Mouse (Mus musculus) right cerebral cortex, adult 2 months (tissue): Measurements from ENCODE around the gene Tecpr1.

ENCODE experiments used
- DNase-seq, 2 experiments: peaks; one replicate each; pipeline ENCODE4 v3.0.0; 2021 to 2022; ENCODE audit warnings: low spot score in 2 of 2

Tecpr1 gene

DNA sequence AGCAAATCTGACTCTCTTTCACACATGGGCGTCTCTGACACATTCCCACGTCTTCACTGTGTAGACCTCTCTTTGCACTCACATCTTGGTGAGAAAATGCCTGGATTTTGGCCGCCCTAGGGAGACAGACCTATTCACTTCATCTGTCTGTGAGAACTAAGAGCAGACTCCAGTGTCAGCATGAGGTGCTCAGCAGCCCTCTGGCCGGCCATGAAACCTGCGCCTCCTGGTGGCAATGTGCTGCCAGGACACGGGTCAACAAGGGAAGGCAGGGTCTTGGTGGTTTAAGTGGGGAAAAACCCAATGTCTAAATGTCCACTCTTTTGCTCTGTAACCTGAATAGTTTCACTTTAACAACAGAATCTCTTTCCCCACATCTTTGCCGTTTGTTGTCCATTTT, 9.0 kb downstream of the Tecpr1 start:
- DNase-seq = no peak

DNA sequence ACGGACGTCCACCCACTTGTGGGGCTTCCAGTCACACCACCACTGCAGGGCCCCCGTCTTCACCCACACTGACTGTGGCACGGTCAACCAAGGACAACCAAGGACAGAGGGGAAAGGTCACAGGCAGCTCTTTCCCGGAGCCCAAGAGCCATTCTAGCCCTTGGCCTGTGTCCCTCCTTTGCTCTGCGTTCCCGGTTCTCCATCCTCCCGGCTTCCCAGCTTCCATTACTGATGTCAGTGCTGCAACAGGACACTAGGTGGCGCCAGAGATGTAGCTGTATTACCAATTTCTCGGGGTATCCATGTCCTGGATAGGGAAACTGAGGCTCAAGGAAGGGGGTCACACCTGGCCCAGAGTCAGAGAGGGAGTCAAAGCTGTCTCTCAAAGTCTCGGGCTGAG, 15.9 kb downstream of the Tecpr1 start:
- peak; percentile 52 to 76 for DNase-seq

DNA sequence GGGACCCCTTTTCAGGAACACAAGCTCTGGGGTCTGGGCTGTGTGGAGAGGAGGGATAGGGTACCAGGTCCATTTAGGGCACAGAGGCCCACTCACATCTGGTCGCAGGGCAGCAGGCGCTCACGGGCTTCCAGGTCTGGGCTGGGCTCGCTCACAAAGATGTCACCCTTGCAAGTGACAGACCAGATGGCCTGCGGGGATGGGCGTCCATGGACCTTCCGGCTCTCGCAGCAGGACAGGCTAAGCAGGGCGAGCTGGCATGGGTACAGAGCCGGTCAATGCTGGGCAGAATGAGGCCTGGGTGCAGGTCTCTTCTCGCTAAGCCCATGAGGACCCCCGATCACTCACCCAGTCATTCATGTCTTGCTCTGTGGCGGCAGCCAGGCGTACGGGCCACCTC, 17.3 kb downstream of the Tecpr1 start:
- DNase-seq = no peak

DNA sequence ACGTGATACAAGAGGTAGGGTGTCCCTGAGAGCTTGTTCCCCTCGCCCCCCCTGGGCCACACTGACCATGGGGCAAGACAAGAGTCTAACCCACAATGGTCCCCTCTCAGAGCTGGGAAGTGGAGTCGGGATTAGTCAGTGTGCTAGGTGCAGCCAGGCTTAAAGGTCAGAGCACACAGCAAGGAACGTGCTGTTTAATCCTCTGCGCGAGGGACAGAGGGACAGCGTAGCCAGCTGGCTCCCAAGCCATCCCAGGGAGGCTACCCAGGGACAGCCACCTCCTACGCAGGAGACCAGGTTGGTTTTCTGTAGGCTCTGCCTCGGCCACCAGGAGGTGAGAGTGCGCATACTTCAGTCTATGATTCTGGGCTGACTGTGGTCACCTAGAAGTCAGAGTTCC, 18.5 kb downstream of the Tecpr1 start:
- DNase-seq = no peak

DNA sequence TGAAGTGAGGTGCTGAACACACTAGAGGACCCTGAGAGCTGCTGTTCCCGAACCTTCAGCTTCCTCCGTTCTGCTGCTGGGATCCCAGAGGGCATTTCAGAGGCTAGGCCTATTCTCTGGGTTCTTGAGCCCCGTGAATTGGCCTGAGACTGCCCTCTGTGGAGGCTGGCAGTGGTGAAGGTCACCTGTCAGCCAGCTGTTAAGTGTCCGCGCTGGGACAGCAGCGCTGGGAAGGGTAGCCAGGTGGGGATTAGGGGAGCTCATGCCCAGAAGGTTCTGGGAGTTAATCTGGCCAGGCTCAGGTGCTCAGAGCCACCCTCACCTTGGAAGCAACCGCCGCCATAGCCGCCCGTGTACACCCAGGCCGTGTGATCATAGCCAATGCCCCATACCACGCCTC, 19.1 kb downstream of the Tecpr1 start:
- no peak for DNase-seq

DNA sequence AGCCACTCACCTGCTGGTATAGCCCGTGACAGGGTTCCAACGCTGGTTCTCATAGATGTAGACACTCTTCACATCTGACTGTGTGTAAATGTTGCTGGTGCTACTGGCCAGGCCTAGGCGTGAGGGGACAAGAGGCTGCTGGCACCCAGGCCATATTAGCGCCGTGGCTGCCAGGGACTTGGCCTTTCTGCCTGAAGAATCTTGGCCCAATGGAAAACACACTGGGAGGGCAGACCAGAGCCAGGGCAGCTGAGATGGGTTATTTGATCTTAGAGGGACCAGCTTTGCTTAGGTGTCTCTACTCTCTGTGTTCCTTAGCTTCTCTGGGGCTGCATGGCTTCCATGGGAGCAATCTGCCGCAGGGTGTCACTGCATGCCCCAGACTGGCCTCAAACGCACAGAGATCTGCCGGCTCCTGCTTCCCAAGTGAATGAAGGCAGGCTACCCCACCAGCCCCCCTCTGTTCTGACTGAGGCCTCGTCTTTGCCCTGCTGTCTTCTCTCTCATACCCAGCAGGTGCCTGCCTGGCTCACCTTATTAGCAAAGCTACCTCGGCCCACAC, 19.9 kb downstream of the Tecpr1 start:
- DNase-seq = no peak

DNA sequence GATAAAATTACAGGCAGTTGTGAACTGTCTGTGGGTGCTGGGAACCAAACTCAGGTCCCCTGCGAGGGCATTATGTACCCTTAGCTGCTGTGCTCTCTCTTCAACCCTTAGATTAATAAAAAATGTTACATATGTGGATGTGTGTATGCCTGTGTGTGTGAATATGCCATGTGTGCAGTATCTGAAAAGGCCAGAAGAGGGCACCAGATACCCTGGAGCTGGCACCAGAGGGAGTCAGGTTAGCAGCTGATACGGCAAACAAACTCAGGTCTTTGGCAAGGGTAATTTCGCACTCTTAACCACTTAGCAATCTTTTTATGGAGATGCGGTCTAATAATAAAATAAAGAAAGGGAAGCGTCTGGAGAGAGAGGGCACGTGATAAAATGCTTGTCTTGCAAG, 21.0 kb downstream of the Tecpr1 start:
- DNase-seq = no peak

DNA sequence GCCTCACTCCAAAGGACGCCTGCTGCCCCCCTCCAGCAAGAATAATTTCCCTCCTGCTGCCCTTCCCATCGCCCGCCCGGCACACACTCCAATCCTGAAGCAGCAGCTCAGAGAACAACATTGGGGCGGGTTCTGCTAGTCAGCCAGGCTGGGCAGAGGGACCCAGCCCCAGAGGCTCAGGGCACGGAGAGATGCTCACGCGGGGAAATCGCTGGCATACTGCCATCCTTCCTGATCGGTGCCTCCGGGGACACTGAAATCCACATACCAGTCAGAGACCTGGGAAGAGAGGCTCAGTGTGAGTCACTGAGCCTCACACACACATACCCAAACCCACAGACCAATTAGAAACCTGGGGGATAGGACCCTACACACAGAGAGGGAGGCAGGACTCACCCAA, 22.8 kb downstream of the Tecpr1 start:
- DNase-seq = no peak

DNA sequence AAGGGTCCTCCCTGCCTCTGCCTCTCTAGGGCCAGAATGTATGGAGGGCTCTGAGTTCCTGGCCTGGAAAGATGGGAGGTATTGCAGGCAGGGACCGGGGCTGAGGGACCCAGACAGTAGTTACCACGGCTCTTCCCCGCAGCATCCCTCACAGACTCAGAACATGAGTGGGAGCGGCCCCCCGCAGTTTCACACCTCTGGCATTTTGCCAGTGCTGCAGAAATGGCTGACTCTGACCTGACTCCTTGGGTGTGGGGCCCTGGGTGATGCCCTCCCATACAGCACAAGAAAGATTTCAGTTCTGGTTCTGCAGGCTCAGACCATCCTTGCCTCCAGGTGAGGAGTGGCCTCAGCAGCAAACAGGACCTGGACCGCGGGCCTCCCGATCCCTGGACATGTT, 27.8 kb downstream of the Tecpr1 start:
- DNase-seq = no peak

DNA sequence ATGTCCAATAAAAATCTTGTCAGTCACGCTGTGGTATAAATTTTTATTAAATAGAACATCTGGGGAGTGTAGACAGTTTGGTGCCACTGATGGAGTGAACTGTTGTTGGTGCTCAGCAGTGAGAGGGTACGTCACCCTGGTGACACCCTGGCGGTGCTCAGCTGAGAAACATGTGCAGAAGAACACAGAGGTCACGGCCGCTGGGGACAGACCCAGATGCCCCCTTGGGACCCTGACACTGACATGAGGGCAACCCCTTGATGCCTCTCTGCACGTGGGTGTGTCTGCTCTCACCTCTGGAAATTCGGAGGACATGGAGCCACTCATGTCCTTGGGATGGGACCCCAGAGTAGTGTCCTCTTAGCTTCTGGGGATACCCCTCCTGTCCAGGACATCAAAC, 29.0 kb downstream of the Tecpr1 start:
- DNase-seq = no peak

DNA sequence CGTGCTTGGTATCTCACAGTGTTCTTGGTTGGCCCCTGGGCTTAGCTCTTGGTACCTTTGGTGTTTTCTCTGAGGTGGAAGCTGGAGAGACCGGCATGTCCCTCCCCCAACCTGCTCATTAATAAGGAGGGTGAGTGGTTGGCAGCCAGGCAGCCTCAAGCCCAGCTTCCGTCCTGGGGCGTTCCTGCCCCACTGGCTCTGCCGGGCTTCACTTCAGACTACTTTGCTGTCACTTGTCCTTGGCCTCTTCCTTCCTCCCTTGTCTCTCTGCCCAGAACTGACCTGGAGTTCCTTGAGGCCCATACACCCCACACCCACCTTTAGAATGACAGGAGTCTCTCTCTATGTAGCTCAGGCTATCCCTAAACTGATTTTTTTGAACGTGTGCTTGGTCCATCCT, 30.7 kb downstream of the Tecpr1 start:
- no peak for DNase-seq

DNA sequence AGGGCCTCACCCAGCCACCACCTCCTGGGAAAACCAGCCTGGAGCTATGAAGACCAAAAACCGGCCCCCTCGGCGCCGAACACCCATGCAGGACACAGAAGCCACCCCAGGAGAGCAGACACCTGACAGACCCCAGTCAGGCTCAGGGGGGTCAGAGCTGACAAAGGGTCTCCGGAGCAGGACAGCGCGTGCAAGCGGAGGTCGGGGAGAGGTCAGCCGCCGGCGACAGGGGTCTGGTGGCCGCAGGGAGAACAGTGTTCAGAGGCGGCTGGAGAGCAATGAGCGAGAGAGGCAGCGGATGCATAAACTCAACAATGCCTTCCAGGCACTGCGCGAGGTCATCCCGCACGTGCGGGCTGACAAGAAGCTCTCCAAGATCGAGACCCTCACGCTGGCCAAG, 32.4 kb downstream of the Tecpr1 start:
- DNase-seq = no peak

DNA sequence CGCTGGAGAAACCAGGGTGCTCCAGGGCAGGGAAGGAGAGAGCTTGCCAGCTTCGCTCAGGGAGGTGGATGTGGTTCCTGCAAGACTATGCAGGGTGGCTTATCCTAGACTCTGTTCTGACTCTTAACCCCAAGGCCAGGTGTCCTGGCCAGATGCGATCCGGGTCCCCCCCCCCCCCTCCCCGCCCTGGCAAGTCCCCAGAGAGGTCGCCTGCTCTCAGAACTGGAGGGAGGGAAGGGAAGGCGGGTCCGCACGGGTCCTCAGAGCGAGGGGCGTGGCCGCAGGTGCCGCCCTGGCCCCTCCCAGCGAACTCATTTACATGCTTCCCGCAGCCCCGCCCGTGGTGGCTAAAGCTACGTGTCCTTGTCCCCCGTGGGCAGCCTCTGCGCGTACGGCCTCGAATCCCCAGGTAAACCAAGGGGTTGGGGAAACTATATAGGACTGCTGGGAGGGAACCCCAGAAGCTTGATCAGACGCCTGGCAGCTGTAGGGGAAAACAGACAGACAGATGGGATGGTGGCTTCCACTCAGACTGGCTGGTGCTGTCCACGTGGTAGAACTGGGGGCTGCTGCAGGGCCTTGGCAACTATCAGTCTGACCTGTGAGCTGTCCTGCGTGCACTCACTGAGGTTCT, 33.3 kb downstream of the Tecpr1 start, which contains the start of gene Bhlha15:
Gene Bhlha15 (plus strand): TSS at position 337 of the 634 bp plus-strand sequence.
- DNase-seq = no peak

DNA sequence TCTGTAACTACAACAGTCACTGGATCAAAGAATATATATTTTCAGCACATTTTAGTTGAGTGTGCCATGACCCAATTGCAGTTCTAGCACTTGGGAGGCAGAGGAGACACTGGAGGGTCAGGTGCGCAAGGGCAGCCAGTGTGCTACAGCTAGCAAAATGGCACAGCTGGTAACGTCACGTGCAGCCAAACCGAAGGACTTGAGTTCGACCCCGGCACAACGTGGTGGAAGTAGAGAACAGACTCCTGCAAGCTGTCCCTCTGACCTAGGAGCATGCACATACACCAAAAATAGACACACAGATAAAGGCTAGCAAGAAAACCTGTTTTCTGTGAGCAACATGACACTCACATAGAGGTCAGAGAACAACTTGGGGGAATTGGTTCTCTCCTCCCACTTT, 34.1 kb downstream of the Tecpr1 start:
- no peak for DNase-seq

DNA sequence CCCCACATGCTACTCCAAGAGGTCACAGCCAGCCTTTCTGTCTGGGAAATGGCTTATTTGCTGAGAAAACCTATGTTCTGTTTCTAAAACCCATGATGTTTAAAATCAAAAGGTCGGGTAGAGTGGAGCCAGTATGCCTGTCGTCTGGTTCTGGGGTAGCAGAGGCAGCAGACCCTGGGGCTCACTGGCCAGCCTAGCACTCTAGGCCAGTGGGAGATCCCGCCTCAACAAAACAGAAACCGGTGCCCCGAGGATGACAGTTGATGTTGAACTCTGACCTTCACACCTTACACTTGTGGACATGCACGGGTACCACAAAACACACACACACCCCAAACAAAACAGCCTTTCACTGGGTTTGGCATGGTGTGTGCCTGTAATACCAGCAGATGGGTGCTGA, 35.0 kb downstream of the Tecpr1 start:
- no peak for DNase-seq

DNA sequence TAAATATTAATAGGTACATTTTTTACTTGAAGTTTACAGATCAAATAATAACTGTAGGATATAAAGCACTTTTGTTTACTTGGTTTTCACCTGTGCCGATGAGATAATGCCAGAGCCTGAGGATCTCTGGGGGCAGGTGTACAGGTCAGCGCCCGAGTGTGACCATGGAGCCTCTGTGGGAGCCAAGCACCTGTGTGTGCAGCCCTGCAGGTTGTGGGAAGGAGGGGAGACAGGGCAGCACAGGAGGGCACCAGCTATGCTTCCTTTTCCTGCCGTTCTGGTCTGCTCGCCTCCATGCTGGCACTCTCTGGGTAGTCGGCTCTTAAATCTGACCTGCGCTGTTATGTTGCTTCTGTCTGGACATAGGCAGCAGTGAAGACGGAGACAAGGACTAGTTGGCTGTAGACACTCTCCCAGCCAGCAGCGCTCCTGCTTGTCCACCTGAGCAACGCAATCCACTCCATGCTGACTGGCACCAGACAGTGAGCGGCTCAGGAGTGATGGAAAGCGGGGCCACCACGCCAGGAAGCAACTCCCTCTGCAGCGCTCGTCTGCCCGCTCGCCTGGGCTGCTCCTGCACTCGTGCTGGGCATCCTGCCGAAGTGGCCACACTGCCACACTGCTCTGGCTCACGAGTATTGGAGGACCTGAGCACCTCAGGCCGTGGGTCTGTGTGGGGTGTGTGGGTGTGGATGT, 38.9 kb downstream of the Tecpr1 start:
- no peak for DNase-seq

DNA sequence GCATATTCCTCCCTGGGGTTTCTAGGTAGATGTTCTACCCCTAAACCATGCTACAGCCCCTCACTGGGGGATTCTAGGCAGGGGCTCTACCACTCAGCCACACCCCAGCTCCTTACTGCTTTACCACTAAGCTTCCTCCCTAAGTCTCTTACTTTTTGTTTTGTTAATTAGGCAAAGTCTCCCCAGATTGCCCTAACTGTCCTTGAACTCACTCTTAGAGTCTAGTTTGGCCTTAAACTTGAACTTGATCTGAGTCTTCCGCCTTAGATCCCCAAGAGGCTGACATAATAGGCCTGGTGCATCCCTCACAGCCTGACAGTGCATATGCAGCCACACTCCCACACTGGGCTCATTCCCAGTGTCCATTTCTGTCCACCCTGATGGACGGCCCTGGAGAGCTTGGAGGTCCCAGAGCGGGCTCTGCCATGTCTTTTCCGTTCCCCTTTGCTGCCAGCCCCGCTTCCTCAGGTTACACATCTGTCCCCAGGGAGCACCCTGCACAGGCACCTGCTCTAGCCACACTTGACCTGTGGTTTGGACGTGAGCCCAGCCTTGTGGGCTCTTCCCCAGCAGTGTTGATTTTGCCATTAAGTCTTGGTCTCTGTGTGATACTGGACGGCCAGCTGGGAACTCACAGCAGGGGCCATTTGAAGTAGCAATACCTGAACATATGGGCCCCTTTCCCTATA, 39.6 kb downstream of the Tecpr1 start:
- DNase-seq = no peak

DNA sequence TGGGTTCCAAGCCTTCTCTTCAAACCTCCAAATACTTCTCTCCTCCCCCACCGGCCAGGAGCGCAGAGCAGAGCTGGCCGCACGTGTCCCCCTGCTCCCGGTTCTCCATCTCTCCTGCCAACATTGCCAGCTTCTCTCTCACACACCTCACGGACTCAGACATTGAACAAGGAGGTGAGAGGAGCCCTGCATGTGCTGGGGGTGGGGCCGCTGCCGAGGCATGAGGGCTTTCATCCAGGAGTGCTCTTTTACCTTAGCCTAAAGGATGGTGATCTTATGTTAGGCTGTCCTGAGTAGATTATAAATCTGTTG, 40.2 kb downstream of the Tecpr1 start:
- DNase-seq = no peak

DNA sequence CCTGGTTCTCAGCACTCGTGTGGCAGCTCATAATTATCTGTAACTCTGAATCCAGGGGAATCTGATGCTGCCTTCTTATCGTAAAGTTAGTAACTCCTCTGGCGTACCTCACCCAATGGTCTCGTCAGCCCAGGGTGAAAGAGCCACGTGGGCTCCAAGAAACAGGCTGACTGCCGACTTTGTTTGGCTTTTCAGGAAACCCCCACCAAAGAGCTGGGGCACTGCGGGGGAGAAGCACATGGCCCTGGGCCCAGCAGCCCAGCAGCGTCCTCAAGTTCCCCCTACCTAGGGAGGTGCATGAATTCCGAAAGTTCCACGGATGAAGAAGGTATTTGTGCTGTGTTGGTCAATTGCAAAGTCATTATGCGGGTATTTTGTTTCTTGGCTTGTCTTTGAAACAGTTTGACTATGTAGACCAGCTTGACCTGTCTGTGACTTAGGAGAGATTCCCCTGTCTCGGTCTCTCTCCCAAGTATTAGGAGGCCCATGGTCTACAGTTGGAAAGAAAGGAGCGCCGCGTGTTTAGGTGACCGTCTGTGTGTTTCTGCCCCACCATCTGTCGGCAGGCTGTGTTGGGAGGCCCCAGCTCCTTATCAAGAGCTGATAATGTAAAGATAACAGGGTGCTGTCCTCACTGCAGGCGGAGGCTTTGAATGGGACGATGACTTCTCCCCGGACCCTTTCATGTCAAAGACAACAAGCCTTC, 40.7 kb downstream of the Tecpr1 start:
- no peak for DNase-seq

DNA sequence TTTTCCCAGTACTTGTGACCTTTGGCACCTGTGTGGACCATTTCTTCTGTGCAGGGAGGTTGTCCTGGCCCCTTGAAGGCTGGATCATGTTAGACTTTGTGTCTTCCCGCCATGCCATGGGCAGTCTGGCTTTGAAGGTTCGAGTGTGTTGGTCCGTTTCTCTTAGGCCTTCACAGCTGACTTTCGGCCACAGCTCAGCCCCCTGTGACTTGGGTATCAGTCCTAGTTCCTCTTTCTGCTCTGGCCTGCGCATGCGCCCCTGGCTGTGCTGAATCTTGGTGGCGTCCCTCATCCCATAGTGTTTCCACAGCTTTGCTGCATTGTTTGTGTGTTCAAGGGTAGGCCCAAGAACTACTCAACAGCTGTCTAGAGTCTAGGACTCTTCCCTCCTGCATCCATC, 42.2 kb downstream of the Tecpr1 start:
- no peak for DNase-seq

DNA sequence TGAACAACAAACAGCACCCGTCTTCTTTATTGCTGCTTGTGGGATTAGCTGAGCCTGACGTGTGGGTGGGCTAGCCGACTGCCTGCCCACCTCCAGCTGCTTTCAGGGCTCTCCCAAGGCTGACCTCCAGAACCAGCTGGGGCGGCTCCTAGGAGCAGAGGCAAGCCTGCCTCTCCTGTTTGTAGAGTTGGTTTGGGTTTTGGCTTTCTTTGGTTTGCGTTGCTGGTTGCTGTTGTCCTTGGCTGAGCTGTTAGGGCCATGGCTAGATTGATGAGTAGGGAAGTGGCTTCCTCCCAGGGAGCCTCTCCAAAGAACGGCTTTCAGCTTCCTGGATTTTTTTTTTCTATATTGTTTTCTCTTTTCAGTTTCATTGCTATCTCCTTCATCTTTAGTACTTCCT, 45.2 kb downstream of the Tecpr1 start:
- no peak for DNase-seq

DNA sequence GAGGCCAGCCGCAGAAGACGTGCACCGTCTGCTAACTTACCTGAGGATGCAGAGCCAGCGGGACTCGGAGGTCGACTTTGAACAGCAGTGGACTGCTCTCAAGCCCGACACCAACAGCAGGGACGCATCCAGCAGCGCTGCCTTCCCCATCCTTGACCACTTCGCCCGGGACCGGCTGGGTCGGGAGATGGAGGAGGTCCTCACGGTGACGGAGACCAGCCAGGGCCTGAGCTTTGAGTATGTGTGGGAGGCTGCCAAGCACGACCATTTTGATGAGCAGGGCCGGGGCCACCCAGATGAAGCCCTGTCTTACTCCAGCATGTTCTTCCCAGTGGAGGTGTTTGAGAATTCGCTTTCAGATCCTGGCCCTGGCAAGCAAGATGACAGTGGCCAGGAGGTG, 49.8 kb downstream of the Tecpr1 start:
- no peak for DNase-seq
